Mouse (Mus musculus): ENCODE results near the gene Tenm3.

The Tenm3 gene

DNA sequence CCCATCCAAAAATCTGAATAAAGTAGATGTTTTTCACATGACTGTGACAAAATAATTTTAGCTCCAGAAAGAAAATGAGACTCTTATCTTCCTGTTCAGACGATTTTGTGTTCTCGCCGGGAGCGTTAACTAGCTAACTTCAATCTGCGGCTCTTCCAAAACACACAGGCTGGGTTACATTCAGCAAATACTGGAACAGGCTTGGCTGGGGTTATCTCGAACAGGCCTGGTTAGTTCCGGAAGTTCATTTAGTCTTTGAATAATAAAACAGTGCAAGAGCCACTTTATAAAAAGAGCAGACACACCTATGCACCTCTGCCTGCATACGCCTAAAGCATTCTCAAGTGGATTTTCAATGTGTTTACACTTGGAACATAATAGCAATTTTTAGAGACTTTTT is 40.7 kb downstream of the Tenm3 start:
- DNase-seq = no peak

- DNase-seq = no peak
These were observed 41.5 kb downstream of the Tenm3 start for GRCm38 (mm10) chr8:48802231-48802630.

GRCm38 (mm10) chr8:48797955-48798359 is 45.8 kb downstream of the Tenm3 start:
- no peak for DNase-seq

GRCm38 (mm10) chr8:48794285-48794684 is 49.5 kb downstream of the Tenm3 start:
- DNase-seq = no peak

DNA sequence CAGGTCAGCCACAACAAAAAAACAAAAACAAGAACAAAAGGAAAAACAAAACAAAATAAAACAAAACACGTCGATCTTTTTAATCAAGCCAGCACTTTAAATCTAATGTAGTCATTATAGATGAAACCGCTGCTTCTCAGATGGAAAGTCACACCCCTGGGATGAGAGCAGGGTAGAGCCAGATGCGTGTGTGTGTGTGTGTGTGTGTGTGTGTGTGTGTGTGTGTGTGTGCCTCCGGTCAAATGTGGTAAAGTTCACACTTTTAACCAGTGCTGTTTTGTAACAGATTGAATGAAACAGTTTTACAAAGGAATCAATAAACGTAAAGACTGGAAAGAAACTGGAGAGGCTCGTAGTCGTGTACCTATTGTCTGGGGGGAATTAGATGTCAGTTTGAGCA is 50.0 kb downstream of the Tenm3 start:
- no peak for DNase-seq

GRCm38 (mm10) chr8:48792587-48793326 is 51.0 kb downstream of the Tenm3 start:
- no peak for DNase-seq

GRCm38 (mm10) chr8:48783308-48783707 is 60.4 kb downstream of the Tenm3 start:
- no peak for DNase-seq

DNA sequence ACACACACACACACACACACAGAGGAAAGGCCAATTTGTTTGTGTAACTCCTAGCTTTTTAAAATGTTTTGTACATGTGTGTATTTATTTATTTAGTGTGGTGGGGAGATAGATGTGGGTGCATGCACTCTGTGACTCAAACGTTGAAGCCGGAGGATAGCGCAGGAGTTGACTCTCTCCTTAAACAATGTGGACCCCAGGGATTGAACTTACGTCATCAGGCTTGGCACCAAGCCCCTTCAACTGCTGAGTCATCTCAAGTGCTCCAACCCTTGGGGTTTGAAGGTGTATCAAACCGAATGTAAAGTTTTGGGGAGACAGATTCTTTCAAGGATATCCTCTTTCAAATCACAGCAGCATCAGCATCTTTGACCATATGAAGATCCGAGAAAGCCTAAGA is 63.1 kb downstream of the Tenm3 start:
- DNase-seq = no peak

- no peak for DNase-seq
These were observed 64.6 kb downstream of the Tenm3 start for GRCm38 (mm10) chr8:48779194-48779593.

DNA sequence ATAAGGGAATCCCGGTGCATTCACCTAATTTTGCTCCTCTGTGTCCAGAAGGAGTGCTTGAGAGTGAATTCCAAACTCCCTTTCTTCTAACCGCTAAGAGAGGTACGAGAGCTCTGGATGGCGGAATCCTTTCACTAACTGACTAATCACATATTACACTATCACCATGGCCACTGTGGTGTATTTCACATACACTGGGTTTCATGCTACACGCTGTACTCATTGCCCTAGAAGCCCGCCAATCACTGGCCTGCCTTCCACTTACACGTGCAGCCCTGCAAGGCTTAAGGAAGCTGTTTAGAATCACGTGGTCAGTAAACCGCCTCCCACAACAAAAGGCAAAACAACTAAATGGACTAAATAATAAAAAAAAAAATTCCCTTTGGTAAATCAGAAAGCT is 67.7 kb downstream of the Tenm3 start:
- no peak for DNase-seq

DNA sequence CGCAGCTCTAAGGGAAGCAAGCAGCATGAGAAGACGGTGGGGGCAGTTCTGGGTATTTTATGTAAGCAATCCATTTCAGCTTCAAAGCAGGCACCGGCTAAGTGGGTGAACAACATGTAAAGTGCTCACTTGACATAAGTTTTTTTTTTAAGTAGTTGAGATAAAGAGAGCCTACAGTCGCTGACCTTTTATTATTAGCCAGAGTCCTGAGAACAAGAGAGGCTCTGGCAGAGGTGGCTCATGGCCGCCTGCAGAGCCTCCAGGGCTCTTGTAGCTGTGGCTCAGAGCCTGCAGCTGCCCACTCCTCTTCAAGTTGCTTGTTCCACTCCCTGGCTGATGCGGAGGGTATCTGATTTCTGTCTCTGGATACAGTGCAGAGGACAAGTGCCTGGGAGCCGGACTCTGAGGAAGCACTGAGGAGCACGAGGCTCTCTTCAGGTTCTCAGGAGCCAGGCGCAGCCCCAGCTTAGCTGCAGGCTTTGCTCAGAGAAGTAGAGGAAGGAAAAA is 68.2 kb downstream of the Tenm3 start:
- peak; percentile 13 for DNase-seq

GRCm38 (mm10) chr8:48774837-48775236 is 68.9 kb downstream of the Tenm3 start:
- DNase-seq = no peak

DNA sequence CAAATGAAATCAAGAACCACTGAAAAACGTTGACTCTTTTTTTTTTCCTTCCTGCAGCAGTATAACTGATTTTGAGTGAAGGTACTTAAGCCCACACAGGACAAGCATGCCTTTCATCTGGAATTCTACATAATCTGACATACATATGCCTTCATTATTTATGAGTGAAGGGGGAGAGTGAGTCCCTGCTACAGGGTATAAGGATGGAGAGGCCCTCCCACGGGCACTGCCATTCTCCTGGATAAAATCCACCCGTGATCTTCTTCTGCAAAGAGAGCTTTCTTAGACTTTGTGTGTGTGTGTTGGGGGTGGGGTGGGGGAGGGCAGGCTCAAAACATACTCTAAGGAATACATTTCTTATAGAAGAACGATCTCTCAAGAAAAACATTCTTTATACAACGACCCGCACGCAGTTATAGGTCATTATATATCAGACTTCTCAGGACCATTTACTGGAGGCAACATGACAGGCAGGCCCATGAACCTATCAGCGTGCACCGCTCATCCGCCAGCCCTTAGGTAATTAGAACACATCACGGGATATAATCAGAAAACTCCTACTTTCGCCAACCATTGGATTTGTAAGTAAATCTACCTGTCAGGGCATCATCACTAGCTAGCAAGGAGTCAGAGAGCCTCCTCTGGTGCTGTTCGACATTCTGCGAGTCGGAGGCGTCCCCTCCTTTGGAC is 77.1 kb downstream of the Tenm3 start:
- no peak for DNase-seq

GRCm38 (mm10) chr8:48765212-48765611 is 78.5 kb downstream of the Tenm3 start:
- no peak for DNase-seq

DNA sequence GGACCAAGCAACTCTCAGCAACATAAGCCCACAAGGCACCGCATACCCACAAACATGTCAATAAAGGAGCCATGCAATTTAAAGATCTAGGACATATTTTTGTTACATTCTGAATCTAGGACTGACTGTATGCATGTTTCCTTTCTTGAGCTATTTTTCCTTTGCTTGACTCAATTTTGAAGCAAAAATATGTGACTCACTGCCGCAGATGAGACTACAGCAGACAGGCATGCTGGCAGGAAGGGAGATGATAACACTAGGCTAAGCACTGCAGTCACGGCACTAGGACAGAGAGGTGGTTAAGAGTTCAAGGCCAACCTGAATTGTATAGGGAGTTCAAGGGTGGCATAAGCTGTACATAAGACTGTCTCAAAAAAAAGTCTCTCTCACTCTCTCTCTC is 79.7 kb downstream of the Tenm3 start:
- DNase-seq = no peak

GRCm38 (mm10) chr8:48756874-48757273 is 86.9 kb downstream of the Tenm3 start:
- DNase-seq = no peak

DNA sequence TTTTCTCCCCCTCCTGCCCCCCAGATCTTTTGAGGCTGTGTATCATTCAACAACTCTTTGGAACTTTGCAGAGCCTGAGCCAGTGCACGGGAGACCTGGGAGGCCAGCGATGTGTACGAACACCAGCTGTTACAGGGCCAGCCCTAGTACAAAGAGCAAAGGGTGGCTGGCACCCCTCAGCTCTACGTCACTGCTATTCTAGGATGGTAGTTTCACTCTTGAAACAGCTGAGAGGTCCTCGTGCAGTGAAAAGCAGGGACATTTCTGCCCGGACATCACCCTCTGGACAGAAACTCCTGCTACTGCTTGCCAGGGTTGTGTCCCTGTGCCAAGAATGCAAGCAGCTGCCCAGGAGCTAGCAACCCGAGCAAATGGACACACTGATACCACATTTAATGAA is 88.3 kb downstream of the Tenm3 start:
- no peak for DNase-seq

GRCm38 (mm10) chr8:48754959-48755358 is 88.8 kb downstream of the Tenm3 start:
- DNase-seq = no peak

- DNase-seq = no peak
These were observed 91.8 kb downstream of the Tenm3 start for GRCm38 (mm10) chr8:48751965-48752364.

DNA sequence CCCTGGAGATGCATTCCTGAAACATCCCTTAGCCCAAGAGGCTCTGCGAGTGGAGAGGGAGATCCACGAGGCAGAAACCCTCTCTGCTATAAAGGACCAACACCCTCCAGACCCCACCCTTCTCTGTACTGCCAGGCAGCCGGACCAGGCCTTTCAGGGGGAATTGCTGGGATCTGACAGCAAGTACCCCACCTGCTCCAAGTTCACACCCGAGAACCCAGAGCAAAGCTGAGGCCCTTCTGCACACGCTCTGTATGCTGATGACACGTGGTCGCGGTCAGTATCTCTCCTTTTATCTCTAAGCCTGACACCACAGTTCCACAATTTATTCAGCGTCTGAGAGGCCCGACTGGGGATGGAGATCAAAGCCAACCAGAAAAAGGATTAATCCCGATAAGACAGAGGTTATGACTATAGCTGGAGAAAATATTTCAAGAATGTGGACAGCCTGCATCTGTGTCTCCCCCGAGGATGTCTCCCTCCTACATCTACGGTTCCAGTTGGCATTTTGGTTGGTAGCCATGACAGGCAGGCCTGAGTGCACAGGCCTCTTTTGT is 95.2 kb downstream of the Tenm3 start:
- no peak for DNase-seq

- DNase-seq = no peak
These were observed 99.8 kb downstream of the Tenm3 start for GRCm38 (mm10) chr8:48743912-48744311.

DNA sequence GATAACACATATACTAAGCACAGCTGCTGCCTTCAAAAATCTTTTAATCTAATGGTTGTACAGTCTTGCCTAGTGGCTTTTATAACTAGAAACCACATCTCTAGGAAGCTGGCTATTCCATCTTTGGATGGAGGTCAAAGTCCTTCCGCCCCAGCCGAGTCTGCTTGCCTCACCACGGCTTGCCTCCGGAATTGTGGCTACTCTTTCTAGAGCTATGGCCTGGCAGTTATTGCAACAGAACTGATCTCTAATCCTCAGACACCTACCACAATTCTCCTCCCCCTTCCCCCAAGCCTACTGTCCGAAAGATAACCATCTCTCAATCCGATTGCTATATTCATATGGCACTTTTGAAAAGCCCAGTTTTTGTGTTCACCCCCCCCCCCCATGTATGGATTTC is 101.0 kb downstream of the Tenm3 start:
- no peak for DNase-seq

DNA sequence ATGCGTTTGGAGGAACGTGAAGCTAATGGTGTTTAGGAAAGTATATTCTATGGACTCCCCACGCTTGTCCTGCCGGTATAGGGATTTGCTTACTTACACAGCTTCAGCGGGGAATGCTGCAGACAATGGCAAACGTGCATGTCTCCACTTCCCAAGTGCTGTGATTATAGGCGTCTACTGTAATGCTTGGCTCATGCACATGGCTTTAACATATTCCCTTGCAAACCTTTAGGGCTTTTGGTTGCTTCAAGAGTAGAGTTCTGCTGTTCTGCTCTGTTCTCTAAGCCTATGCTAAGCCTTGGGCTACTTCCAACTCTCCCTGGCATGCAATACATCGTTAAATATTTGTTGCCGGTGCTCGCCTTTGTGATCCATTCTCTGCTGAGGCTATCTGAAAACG is 102.8 kb downstream of the Tenm3 start:
- DNase-seq = peak; percentile 18

Data from right cerebral cortex, postnatal 25 days (tissue).